Mouse (Mus musculus): ENCODE results near the gene Mcm10. TPM values are rescaled to one million over a fixed set of nuclear protein-coding genes. Genes with fewer than 3 reads are reported as not detected.

Mcm10 gene
- total and polyA plus RNA-seq, 3 experiments: 72.6 to 104 (median 73.6) TPM

GRCm38 (mm10) chr2:4940861-4941260, 71.7 kb downstream of the Mcm10 start:
- Histone ChIP-seq H3K4me1 (ENCODE audit: control insufficient read depth in 1 of 2, insufficient read depth in 2 of 2) (no peaks in the 10 kb centered on the region), H3K27me3 (replicated peaks) (no peaks in the 10 kb centered on the region), H3K79me2 (replicated peaks; ENCODE audit: control insufficient read depth, extremely low read depth, insufficient read depth, poor library complexity, severe bottlenecking) (no peaks in the 10 kb centered on the region), H3K4me3 (replicated peaks in 1 of 3; ENCODE audit: low read depth in 2 of 3, low read length in 2 of 3, poor library complexity in 1 of 3) (no peak overlapping the region), H3K9me3 (replicated peaks; ENCODE audit: low read length) (peaks cover 9% of the 10 kb centered on the region), H3K27ac (ENCODE audit: insufficient read depth, low read depth) (no peak overlapping the region), H3K9ac (ENCODE audit: insufficient read depth, low read depth) (no peak overlapping the region), H3K36me3 (replicated peaks in 1 of 2; ENCODE audit: control insufficient read depth in 1 of 2, insufficient read depth in 1 of 2, low read length in 1 of 2) (peaks cover 0 to 25% of the 10 kb centered on the region in 2 experiments), H3K4me2 (ENCODE audit: insufficient read depth, low read depth, poor library complexity, severe bottlenecking) (no peak overlapping the region)
- DNase-seq (ENCODE audit: extremely low read depth): no peak
- dilution Hi-C loops (cut with MboI; ENCODE audit: extremely low pct_ligation_motif_present, extremely low pct_unique_long_range_greater_than_20kb, low sequenced_read_pairs) (no loop called here), in situ Hi-C loops (cut with MboI; ENCODE audit: low pct_ligation_motif_present, low pct_unique_long_range_greater_than_20kb, low sequenced_read_pairs) (no loop called here)
- no peak for TF ChIP-seq TBP (conservative IDR thresholded peaks at IDR 0.05; ENCODE audit: low read depth, low read length)
- no peak for TF ChIP-seq RAD21 (IDR thresholded peaks at IDR 0.05; ENCODE audit: low read depth, low read length)
- no peak for TF ChIP-seq CHD2 (IDR thresholded peaks at IDR 0.05; ENCODE audit: low read length)
- no peak for TF ChIP-seq SIN3A (IDR thresholded peaks at IDR 0.05; ENCODE audit: low read length)
- no peak for TF ChIP-seq PAX5 (IDR thresholded peaks at IDR 0.05; ENCODE audit: low read length)
- TF ChIP-seq MEF2A (IDR thresholded peaks at IDR 0.05; ENCODE audit: borderline replicate concordance, low read depth, low read length): no peak
- no peak for TF ChIP-seq HCFC1 (IDR thresholded peaks at IDR 0.05; ENCODE audit: low read depth, low read length)
- TF ChIP-seq BHLHE40 (IDR thresholded peaks at IDR 0.05; ENCODE audit: low read depth, low read length): no peak

Other genes starting within 250 kb of the Mcm10 start
- 39.5 and 55.4 TPM in 2 replicates for gene Sephs1, start 131.2 kb downstream of the Mcm10 start, total RNA-seq (2012; rRNA removed)
- 85.8 and 86.3 TPM in 2 replicates for gene Sephs1, start 131.2 kb downstream of the Mcm10 start, total RNA-seq (2014; rRNA removed)
- 53.8 and 62.0 TPM in 2 replicates for gene Sephs1, start 131.2 kb downstream of the Mcm10 start, polyA plus RNA-seq (2012; ENCODE audit: insufficient read length, low read depth)
- 11.0 and 12.5 TPM in 2 replicates for gene Phyh, start 93.8 kb downstream of the Mcm10 start, total RNA-seq (2012; rRNA removed)
- 24.2 and 24.4 TPM in 2 replicates for gene Phyh, start 93.8 kb downstream of the Mcm10 start, total RNA-seq (2014; rRNA removed)
- 17.2 and 18.5 TPM in 2 replicates for gene Phyh, start 93.8 kb downstream of the Mcm10 start, polyA plus RNA-seq (2012; ENCODE audit: insufficient read length, low read depth)
- gene Ucma, start 36.7 kb downstream of the Mcm10 start, total RNA-seq (2012; rRNA removed): not detected in 2 replicates
- not detected in 2 replicates for gene Ucma, start 36.7 kb downstream of the Mcm10 start, total RNA-seq (2014; rRNA removed)
- not detected in 2 replicates for gene Ucma, start 36.7 kb downstream of the Mcm10 start, polyA plus RNA-seq (2012; ENCODE audit: insufficient read length, low read depth)
- 19.8 and 25.1 TPM in 2 replicates for gene Optn, start 51.3 kb upstream of the Mcm10 start, total RNA-seq (2012; rRNA removed)
- 27.2 and 28.0 TPM in 2 replicates for gene Optn, start 51.3 kb upstream of the Mcm10 start, total RNA-seq (2014; rRNA removed)
- 37.3 and 40.6 TPM in 2 replicates for gene Optn, start 51.3 kb upstream of the Mcm10 start, polyA plus RNA-seq (2012; ENCODE audit: insufficient read length, low read depth)
- gene Ccdc3, start 125.0 kb upstream of the Mcm10 start, total RNA-seq (2012; rRNA removed): not detected in 2 replicates
- not detected in 2 replicates for gene Ccdc3, start 125.0 kb upstream of the Mcm10 start, total RNA-seq (2014; rRNA removed)
- not detected in 2 replicates for gene Ccdc3, start 125.0 kb upstream of the Mcm10 start, polyA plus RNA-seq (2012; ENCODE audit: insufficient read length, low read depth)